Mouse (Mus musculus): ENCODE data around the gene Zfp963.

GRCm38 (mm10) chr8:69735495-69735894 lies 14.3 kb downstream of the Zfp963 start:
- no peak for TF ChIP-seq CTCF (IDR thresholded peaks at IDR 0.05; ENCODE audit: low read depth)
- no peak for TF ChIP-seq EP300 (IDR thresholded peaks at IDR 0.05; ENCODE audit: low read depth)

All from liver, postnatal 0 days (tissue).